Mouse (Mus musculus) heart, adult 2 months (tissue): ENCODE data around the gene Phyh.
"Not testable (repeated sequence)": the region's sequence is repeated elsewhere in the genome, so short reads cannot be mapped to it uniquely, and the experiment has no call there.

ENCODE experiments used
- CTCF ChIP-seq: fragments of 200-600 bp; IDR thresholded peaks from 2 replicates; pipeline ENCODE4 v1.8.1; 2022; ENCODE audit warnings: antibody characterized with exemption, mild to moderate bottlenecking, moderate library complexity
- POLR2A ChIP-seq: fragments of 200-500 bp; IDR thresholded peaks from 2 replicates; pipeline ENCODE4 v1.6.1; 2011; ENCODE audit warnings: mild to moderate bottlenecking, low read depth, low read length, control low read depth; ENCODE audit not compliant: insufficient read depth

- TF ChIP-seq POLR2A, CTCF: not testable (repeated sequence)
Observed at GRCm38 (mm10) chr2:4949691-4950090, 30.9 kb downstream of the Phyh start.
